Mouse (Mus musculus): ENCODE data around the gene Abcf3. TPM values are rescaled to one million over a fixed set of nuclear protein-coding genes. Genes with fewer than 3 reads are reported as not detected.

The Abcf3 gene
- total RNA-seq, 2 experiments from 2014 or later = 85.1 to 93.0 TPM

DNA sequence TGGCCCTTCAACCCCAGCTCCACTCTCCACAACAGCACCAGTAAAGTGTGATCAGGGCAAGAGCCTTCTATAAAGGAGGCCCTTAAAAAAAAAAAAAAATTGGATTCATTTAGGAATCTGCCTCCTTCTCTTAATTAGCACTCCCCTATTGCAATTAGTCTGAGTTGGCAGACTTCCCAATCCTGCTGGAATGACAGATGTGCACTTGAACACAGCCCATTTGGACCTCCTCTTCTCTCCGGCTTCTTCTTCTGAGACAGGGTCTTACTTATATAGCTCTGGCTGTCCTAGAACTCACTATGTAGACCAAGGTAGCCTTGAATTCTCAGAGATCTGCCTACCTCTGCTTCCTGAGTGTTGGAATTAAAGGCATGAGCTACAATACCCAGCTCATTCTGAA lies 19.0 kb upstream of the Abcf3 start:
- DNase-seq (ENCODE audit: low spot score in 2 of 2) = no peak
- no peak overlapping the region for H3K4me3 ChIP-seq
- TF ChIP-seq CTCF (conservative IDR thresholded peaks at IDR 0.05) = no peak
- H3K27ac ChIP-seq = no peak overlapping the region

DNA sequence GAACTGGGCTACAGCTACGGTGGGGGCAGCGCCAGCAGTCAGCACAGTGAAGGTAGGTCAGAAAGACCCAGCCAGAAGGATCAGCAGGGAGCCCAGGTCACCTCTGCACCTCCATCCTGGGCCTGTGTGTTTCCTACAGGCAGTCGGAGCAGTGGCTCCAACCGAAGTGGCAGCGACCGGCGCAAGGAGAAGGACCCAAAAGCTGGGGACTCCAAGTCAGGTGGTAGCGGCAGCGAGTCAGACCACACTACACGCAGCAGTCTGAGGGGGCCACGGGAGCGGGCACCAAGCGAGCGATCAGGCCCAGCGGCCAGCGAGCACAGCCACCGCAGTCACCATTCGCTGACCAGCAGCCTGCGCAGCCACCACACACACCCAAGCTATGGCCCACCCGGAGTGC lies 17.4 kb upstream of the Abcf3 start:
- no peak for DNase-seq (ENCODE audit: low spot score in 2 of 2)
- no peak for TF ChIP-seq CTCF (conservative IDR thresholded peaks at IDR 0.05)
- Histone ChIP-seq H3K27ac (no peak overlapping the region), H3K4me3 (no peak overlapping the region)

DNA sequence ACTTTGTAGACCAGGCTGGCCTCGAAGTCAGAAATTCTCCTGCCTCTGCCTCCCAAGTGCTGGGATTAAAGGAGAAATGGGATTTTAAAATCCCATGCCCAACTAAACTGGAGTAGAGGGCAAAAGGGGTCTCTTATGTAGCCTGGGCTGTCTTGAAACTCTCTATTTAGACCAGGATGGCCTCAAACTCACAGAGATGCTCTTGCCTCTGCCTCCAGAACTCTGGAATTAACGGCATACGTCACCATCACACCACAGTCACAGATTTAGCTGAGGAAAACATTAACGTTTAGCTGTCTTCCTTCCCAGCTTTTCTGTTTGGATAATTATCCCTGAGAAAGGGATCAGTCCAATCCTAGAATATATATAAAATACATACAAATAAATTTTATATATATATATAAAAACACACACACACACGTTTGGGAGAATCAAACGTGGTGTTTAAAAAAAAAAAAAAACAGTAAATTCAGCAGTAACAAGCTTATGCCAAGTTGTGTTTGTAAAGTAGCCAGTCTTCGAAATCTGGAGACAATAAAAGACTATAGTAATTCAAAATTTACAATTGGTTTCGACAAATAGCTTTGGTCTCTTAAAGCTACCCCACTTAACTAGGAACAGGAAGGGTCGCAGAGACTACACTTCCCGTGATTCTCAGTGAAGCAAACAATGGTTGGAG lies 13.6 kb upstream of the Abcf3 start:
- Histone ChIP-seq H3K27ac (peak overlapping the region; percentile 44; the same call in 1 of the 2 replicates), H3K4me3 (peak overlapping the region; percentile 37)
- TF ChIP-seq CTCF (conservative IDR thresholded peaks at IDR 0.05) = no peak
- DNase-seq (ENCODE audit: low spot score in 2 of 2) = no peak

DNA sequence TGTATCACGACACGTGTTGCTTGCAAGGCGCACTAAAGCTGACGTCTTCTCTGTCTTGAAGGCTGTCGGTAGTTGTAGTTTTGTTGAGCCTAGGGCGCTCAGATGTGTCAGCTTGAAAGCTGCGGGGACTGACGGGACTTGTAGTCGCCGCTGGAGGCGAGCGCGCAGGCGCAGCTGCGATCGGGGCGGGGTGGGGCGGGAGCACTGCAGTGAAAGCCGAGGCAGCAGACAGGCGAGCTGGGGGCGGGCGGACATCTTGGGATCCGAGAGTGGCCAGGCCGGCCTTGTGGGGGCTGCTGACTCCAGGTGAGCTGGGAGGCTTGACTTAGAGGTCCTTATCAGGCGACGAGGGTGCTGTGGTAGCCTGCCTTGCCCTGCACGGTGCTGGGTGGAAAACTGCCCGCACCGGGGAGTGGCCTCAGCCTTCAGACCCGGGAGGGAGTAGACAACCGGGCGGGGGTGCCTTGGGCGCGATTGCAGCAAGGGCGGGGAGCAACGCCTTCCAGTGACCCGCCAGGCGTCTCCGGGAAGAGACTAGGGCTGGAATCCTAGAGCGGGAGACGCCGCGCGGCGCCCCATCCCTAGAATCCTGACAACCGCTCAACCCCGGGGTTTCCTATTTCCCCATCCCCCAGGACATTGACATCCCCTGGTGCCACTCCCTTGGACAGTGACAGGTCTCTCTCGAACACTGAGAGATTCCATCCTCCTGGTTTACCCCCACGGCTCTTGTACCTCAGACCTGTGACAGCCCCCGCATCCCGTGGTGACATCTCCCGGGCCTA lies 12.9 kb upstream of the Abcf3 start, which contains the start of gene Ap2m1:
Gene Ap2m1 (plus strand): TSS at position 183 of the 785 bp plus-strand sequence.
- peak; percentile 15; the same call in 1 of the 2 replicates for TF ChIP-seq CTCF (conservative IDR thresholded peaks at IDR 0.05)
- peak within 1 kb of the TSS; percentile 98 for H3K27ac ChIP-seq
- peak; percentile 93 to 99 for DNase-seq (ENCODE audit: low spot score in 2 of 2)
- H3K4me3 ChIP-seq = peak within 1 kb of the TSS; percentile 98

DNA sequence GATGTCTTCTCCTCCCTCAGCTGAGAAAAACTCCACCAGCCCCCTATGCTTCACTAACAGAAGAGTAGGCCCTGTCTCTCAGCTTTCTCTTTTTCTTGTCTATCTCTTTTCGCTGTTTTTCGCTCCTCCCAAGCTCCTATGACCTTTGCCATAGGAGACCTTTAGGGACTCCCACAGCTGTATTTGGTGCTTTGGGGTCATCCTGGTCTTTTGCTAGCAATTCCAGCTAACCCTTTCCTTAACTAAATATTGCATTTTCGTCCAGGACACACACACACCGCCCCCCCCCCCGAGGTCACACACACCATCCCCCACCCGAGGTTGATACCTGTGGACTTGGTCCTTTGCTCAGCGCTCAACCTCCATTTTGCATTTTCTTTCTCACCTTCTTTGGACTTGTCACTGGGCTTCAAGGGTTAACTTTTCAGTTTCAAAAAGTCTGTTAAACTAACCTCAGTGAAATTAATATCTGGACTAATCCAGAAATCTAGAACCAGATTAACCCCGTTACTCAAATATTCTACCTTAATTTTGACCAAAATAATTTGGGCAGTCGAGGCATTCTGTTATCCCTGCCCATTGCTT lies 12.2 kb upstream of the Abcf3 start:
- H3K4me3 ChIP-seq = peak overlapping the region; percentile 98
- no peak for DNase-seq (ENCODE audit: low spot score in 2 of 2)
- no peak for TF ChIP-seq CTCF (conservative IDR thresholded peaks at IDR 0.05)
- peak overlapping the region; percentile 98 for H3K27ac ChIP-seq

DNA sequence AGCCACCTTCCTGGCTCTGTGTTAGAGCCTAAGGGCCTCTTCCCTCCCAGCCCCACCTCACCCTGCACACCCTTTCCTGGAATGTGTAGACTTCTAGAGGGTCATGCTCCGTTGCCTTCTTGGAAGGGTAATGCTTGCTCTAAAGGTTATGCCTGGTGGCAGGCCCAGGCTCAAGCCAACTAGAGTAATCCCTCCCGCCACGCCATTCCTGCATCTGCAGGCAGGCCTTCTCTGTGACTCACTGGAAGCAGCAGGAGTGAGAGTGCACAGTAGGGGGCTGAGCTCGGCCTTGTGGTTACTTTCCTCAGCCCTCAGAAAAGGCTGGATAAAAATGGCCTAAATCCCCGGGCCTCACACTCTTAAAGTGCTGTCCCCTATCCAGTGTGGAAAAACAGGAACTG lies 11.3 kb upstream of the Abcf3 start:
- H3K4me3 ChIP-seq = peak overlapping the region; percentile 98
- H3K27ac ChIP-seq = peak overlapping the region; percentile 98
- no peak for DNase-seq (ENCODE audit: low spot score in 2 of 2)
- peak; percentile 21; the same call in 1 of the 2 replicates for TF ChIP-seq CTCF (conservative IDR thresholded peaks at IDR 0.05)

DNA sequence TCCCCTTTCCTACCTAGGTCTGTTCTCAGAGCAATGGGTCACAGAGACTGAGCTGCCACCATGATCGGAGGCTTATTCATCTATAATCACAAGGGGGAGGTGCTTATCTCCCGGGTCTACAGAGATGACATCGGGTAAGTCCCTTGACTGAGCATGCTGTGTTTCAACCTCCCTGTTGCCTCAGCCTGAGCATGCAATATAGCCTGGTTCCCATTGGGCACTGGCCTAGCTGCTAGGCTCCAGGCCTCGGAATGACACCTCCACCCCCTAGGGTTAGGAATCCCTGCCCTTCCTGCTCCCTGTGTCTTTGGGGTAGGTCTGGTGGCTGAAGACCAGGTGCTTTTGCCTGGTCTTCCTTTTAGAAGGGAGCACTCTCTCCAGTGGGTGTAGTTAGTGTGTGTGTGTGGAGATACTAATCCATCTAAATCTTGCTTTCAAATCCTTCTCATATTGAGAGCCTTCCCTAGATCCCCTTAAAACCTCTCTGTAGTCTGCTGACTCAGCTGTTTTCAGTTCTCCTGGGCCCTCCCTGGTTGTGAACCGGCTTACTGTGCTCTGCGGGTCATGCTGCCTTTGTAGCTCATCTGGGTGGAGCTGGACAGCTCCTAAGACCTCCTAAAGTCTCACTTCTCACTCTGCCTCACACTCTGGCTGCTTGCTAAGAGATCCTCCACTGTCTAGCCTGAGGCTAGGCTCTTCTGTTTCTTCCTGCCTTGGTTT lies 10.6 kb upstream of the Abcf3 start:
- no peak for DNase-seq (ENCODE audit: low spot score in 2 of 2)
- TF ChIP-seq CTCF (conservative IDR thresholded peaks at IDR 0.05) = no peak
- Histone ChIP-seq H3K4me3 (peak overlapping the region; percentile 98), H3K27ac (peak overlapping the region; percentile 98; the same call in 1 of the 2 replicates)

DNA sequence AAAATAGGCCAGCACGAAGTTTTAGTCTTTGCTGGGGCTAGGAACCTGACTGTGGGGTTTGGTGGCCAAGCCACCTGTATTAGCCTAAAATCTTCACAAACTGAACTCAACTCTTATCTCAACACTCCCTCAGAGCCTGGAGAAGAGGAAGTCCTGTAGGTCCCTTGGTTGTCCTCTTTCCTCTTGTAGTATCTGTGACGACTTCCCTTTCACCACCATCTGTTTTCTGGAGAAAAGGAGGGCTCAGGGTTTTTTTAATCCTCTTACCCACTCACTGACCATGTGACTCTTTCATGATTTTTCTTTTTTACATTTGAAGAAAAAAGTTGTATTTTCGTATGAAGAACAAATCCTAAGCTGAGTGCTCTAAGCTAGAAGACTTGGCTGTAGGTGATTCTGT lies 8.7 kb upstream of the Abcf3 start:
- Histone ChIP-seq H3K27ac (no peak overlapping the region), H3K4me3 (no peak overlapping the region)
- no peak for DNase-seq (ENCODE audit: low spot score in 2 of 2)
- no peak for TF ChIP-seq CTCF (conservative IDR thresholded peaks at IDR 0.05)

DNA sequence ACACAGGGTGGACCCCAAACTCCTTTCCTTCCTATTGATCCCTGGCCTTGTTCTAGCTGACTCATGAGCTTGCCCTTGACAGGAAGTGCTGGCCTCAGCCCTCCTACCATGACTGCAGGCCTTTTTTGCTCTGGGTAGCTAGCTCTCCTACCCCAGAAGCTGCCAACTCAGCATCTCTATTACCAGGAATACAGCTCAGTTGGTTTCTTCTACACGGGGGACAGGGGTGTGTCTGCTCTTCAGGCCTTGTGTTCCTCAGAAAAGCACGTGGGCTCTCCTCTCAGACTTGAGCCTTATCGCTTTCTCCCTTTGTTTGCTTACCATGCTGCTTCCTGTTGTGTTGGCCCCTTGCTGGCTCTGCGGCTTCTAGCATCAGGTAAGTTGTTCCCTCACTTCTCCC lies 7.9 kb upstream of the Abcf3 start:
- TF ChIP-seq CTCF (conservative IDR thresholded peaks at IDR 0.05) = no peak
- H3K27ac ChIP-seq = no peak overlapping the region
- DNase-seq (ENCODE audit: low spot score in 2 of 2) = no peak
- no peak overlapping the region for H3K4me3 ChIP-seq

DNA sequence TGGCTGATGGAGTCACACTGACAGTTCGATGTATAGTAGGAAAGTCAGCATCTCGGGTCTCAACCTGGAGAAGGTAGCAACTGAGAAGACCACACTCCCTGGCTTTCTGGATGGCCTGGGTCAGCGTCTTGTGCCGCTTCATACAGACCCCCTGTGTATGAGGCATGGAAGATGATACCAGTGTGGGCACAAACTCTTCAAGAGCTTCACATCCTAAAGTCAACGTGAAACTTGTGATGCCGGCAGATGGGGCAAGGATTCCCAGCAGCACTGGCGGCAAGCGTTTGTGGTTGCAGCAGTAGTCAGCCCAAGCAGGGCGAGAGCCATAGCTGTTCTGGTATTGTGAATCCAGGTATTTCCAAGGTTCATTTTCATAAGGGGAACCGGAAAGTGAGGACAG lies 2.7 kb upstream of the Abcf3 start:
- TF ChIP-seq CTCF (conservative IDR thresholded peaks at IDR 0.05) = no peak
- DNase-seq (ENCODE audit: low spot score in 2 of 2) = no peak
- H3K27ac ChIP-seq = no peak overlapping the region
- no peak overlapping the region for H3K4me3 ChIP-seq

DNA sequence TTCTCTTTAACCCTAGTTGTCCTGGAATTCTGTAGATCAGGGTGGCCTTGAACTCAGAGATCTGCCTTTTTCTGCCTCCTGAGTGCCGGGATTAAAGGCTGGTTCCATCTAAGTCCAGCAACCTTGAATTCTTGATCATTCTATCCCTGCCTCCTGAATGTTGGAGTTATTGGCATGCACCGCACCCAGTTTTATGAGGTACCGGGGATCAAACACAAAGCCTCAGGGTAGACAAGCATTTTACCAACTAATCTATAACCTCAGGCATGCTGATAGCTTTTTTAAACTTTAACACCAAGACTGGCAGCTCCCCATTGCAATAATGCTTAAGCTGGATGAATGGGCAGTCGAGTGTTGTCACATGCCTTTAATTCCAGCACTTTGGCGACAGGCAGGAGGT lies 954 bp upstream of the Abcf3 start:
- Histone ChIP-seq H3K27ac (peak overlapping the region; percentile 90; the same call in 1 of the 2 replicates), H3K4me3 (no peak overlapping the region; the same call in 1 of the 2 replicates)
- no peak for TF ChIP-seq CTCF (conservative IDR thresholded peaks at IDR 0.05)
- DNase-seq (ENCODE audit: low spot score in 2 of 2) = no peak

DNA sequence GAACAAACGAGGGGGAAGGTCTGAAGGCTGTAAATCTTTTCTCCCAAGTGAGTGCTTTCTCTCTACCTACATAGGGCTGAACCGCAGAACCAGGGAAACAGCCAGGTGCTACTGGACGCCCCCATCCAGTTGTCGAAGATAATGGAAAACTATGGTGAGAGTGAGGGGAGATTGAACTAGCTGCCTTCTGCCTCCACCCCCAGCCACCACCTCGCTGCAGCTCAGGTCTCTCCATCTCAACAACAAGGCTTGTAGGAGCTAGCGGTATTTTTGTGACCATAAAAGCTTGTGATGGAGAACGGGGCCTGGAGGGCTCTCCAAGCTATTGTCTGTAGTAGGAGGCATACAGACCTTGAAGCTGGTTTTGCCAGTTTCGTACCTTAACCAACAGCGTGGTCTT lies 784 bp downstream of the Abcf3 start:
- TF ChIP-seq CTCF (conservative IDR thresholded peaks at IDR 0.05) = no peak
- H3K4me3 ChIP-seq = peak overlapping the region; percentile 73
- no peak for DNase-seq (ENCODE audit: low spot score in 2 of 2)
- peak overlapping the region; percentile 88; the same call in 1 of the 2 replicates for H3K27ac ChIP-seq

DNA sequence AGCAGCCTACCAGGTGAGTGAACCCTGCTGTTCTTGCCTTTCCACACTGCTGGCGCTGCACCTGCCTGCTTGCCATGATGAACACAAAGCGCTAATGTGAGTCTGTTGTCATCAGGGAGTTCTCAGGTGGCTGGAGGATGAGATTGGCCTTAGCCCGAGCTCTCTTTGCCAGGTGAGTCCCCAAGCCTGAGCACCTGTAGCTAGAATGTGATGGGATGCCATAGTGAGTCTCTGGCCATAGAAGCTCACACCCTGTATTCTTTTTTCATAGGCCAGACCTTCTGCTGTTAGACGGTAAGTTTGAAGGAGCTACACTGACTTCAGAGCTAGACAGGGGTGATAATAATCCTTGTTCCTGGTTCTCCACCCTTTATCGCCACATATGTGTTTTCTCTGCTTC lies 3.3 kb downstream of the Abcf3 start:
- no peak overlapping the region for H3K4me3 ChIP-seq
- H3K27ac ChIP-seq = no peak overlapping the region
- no peak for TF ChIP-seq CTCF (conservative IDR thresholded peaks at IDR 0.05)
- no peak for DNase-seq (ENCODE audit: low spot score in 2 of 2)
